Mouse (Mus musculus) cortical plate, adult 2 months (tissue): ENCODE results near the gene Kcnk2.

Experiments
- CTCF ChIP-seq: fragments of 200-500 bp; IDR thresholded peaks from 2 replicates; pipeline ENCODE4 v1.5.1; 2011; ENCODE audit warnings: mild to moderate bottlenecking, control low read depth, low read length; ENCODE audit not compliant: insufficient read depth; ENCODE audit errors: extremely low read depth
- POLR2A ChIP-seq: fragments of 200-500 bp; IDR thresholded peaks from 2 replicates; pipeline ENCODE4 v1.6.1; 2011; ENCODE audit warnings: mild to moderate bottlenecking, low read length, control low read depth; ENCODE audit not compliant: insufficient read depth; ENCODE audit errors: extremely low read depth

GRCm38 (mm10) chr1:189253631-189254030, 148.4 kb downstream of the Kcnk2 start:
- TF ChIP-seq CTCF (no peak), POLR2A (no peak)
